Mouse (Mus musculus) spleen, adult 2 months (tissue): ENCODE data around the gene Rybp. TPM values are rescaled to one million over a fixed set of nuclear protein-coding genes. Genes with fewer than 3 reads are reported as not detected.

ENCODE experiments used
- DNase-seq, 2 experiments: peaks; one replicate each; pipeline versions ENCODE4 v3.0.0 to v3.0.0-alpha.2; 2012 to 2021; ENCODE audit warnings: low spot score in 2 of 2, low read depth in 1 of 2
- H3K27ac ChIP-seq: fragments of 200-500 bp; 2 replicates; pipeline ENCODE4 v1.5.1; 2012; ENCODE audit warnings: low read length, inconsistent platforms; ENCODE audit not compliant: insufficient read depth
- H3K27me3 ChIP-seq: fragments of 200-500 bp; 2 replicates; pipeline ENCODE4 v1.6.1; 2012; ENCODE audit warnings: mild to moderate bottlenecking, moderate library complexity, low read length, inconsistent platforms; ENCODE audit not compliant: control insufficient read depth, insufficient read depth
- H3K36me3 ChIP-seq: fragments of 200-500 bp; 2 replicates; pipeline ENCODE4 v1.6.1; 2012; ENCODE audit warnings: mild to moderate bottlenecking, low read length, inconsistent platforms; ENCODE audit not compliant: control insufficient read depth, insufficient read depth
- H3K4me1 ChIP-seq: fragments of 200-500 bp; 2 replicates; pipeline ENCODE4 v1.6.1; 2011; ENCODE audit warnings: inconsistent platforms; ENCODE audit not compliant: control insufficient read depth, insufficient read depth, insufficient read length
- H3K4me3 ChIP-seq: fragments of 200-500 bp; 2 replicates; pipeline ENCODE4 v1.5.1; 2011; ENCODE audit warnings: mild to moderate bottlenecking, inconsistent platforms; ENCODE audit not compliant: insufficient read depth, insufficient read length; ENCODE audit errors: extremely low read depth
- CTCF ChIP-seq: fragments of 200-500 bp; IDR thresholded peaks from 2 replicates; pipeline ENCODE4 v1.5.1; 2011; ENCODE audit warnings: mild to moderate bottlenecking, inconsistent platforms; ENCODE audit not compliant: insufficient read depth, insufficient read length, insufficient replicate concordance; ENCODE audit errors: extremely low read depth
- POLR2A ChIP-seq: fragments of 200-500 bp; IDR thresholded peaks from 2 replicates; pipeline ENCODE4 v1.6.1; 2011; ENCODE audit warnings: low read depth, low read length, inconsistent platforms
- WGBS: fragments of 180-500 bp; shearing (Covaris S2); methylation state at CpG from one replicate; pipeline ENCODE4 v1.1.7; 2018; 5-methylcytosine and 5-hydroxymethylcytosine counted together
- polyA plus RNA-seq: library from polyadenylated mRNA; depleted of rRNA; stranded (reverse); fragments of >200 nt; gene quantifications from 2 replicates; pipeline ENCODE4 v1.2.3, GENCODE M21; 2012

Gene Rybp
- polyA plus RNA-seq, 1 experiment, result 12.2 TPM

- Histone ChIP-seq H3K4me1 (peaks cover 6% of the 10 kb centered on the region), H3K27me3 (peaks cover 7% of the 10 kb centered on the region), H3K4me3 (no peak overlapping the region), H3K27ac (no peak overlapping the region), H3K36me3 (no peaks in the 10 kb centered on the region)
- no peak for DNase-seq
- WGBS, result 87% methylated on average over 5 of the region's 5 CpGs
- TF ChIP-seq CTCF (no peak), POLR2A (no peak)
Observed at GRCm38 (mm10) chr6:100289058-100289457, 1.8 kb upstream of the Rybp start.

- Histone ChIP-seq H3K36me3 (no peaks in the 10 kb centered on the region), H3K27ac (no peak overlapping the region), H3K4me1 (peaks cover 6% of the 10 kb centered on the region), H3K27me3 (peaks cover 7% of the 10 kb centered on the region), H3K4me3 (no peak overlapping the region)
- TF ChIP-seq POLR2A, result no peak
- TF ChIP-seq CTCF, result no peak
- DNase-seq, result no peak
- 75% methylated on average over 4 of the region's 4 CpGs for WGBS
Observed at GRCm38 (mm10) chr6:100288730-100289035, 1.4 kb upstream of the Rybp start.

GRCm38 (mm10) chr6:100288016-100288729 lies 888 bp upstream of the Rybp start:
- Histone ChIP-seq H3K36me3 (no peaks in the 10 kb centered on the region), H3K4me3 (peak overlapping the region; percentile 70), H3K27ac (no peak overlapping the region), H3K4me1 (peaks cover 6% of the 10 kb centered on the region), H3K27me3 (peaks cover 7% of the 10 kb centered on the region)
- no peak for DNase-seq
- WGBS, result 8% methylated on average over 23 of the region's 23 CpGs
- TF ChIP-seq POLR2A (no peak), CTCF (no peak)

- WGBS, result 12% methylated on average over 74 of the region's 117 CpGs
Observed at GRCm38 (mm10) chr6:100286573-100287333, 532 bp downstream of the Rybp start.

GRCm38 (mm10) chr6:100285985-100286572 lies 1.2 kb downstream of the Rybp start:
- H3K36me3 ChIP-seq, result no peaks in the 10 kb centered on the region
- peaks cover 7% of the 10 kb centered on the region for H3K27me3 ChIP-seq
- no peak for TF ChIP-seq POLR2A
- TF ChIP-seq CTCF, result no peak
- H3K4me3 ChIP-seq, result peak overlapping the region; percentile 72
- H3K27ac ChIP-seq, result peak overlapping the region; percentile 37; the same call in 1 of the 2 replicates
- DNase-seq, result no peak
- H3K4me1 ChIP-seq, result peaks cover 6% of the 10 kb centered on the region
- WGBS, result 17% methylated on average over 18 of the region's 18 CpGs

More at GRCm38 (mm10) chr6:100286573-100287333, 532 bp downstream of the Rybp start:
- Histone ChIP-seq H3K4me3 (peak overlapping the region; percentile 72), H3K27ac (peak overlapping the region; percentile 78), H3K27me3 (peaks cover 7% of the 10 kb centered on the region), H3K36me3 (no peaks in the 10 kb centered on the region), H3K4me1 (peaks cover 6% of the 10 kb centered on the region)
- peak in 1 of 2 experiments; percentile 69 for DNase-seq
- TF ChIP-seq POLR2A, result no peak
- TF ChIP-seq CTCF, result no peak

GRCm38 (mm10) chr6:100278841-100279240 lies 8.4 kb downstream of the Rybp start:
- no peaks in the 10 kb centered on the region for H3K36me3 ChIP-seq
- no peak overlapping the region for H3K27ac ChIP-seq
- no peak overlapping the region for H3K4me3 ChIP-seq
- no peaks in the 10 kb centered on the region for H3K27me3 ChIP-seq
- peaks cover 2% of the 10 kb centered on the region; the same call in 1 of the 2 replicates for H3K4me1 ChIP-seq
- TF ChIP-seq CTCF (no peak), POLR2A (no peak)
- DNase-seq, result no peak
- 87% methylated on average over 1 of the region's 1 CpGs for WGBS

GRCm38 (mm10) chr6:100276344-100276743 lies 10.9 kb downstream of the Rybp start:
- Histone ChIP-seq H3K36me3 (no peaks in the 10 kb centered on the region), H3K4me1 (peaks cover 10% of the 10 kb centered on the region), H3K27me3 (no peaks in the 10 kb centered on the region), H3K4me3 (no peak overlapping the region), H3K27ac (no peak overlapping the region)
- WGBS, result 83% methylated on average over 3 of the region's 3 CpGs
- TF ChIP-seq CTCF, result no peak
- TF ChIP-seq POLR2A, result no peak
- DNase-seq, result no peak
